17 mouse cellular contexts compared by ENCODE assay signal in the genomic region with DNA sequence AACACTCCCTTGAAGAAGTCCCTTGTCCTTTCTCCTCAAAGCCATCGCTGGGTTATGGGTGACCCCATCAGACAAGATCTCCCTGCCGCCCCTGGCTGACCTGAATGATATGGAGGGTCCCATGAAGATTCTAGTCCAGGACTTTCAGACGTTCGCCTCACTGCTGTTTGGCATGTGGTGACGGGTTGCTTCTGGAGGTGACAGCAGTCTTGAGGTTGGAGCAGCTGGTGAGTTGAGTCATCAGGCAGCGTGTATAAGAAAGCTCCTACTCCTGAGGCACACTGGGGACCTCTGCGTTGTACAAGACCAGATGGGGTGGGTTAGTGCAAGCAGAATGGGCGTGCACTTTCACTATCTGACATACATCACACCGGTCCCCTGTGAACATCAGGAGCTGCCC.
A peak's percentile ranks its signal among the peaks of the same experiment; 100 is the strongest.
DNase-seq lines count a peak whose midpoint lies in the region; ATAC-seq and TF ChIP-seq lines count a peak whose summit lies in the region.
"Had no signal": no experiment of that assay in that cellular context is flagged by ENCODE, and none has a peak within 500 bp of the region (broad histone marks: within the 10 kb centered on the region; RNA-seq: fewer than 3 reads in every experiment).

No protein-coding gene starts in this region.

- peaks cover 26% of the 10 kb centered on the region for H3K4me1 ChIP-seq in forebrain, embryonic 13.5 days
- H3K4me1 ChIP-seq in forebrain, embryonic 15.5 days: peaks cover 12% of the 10 kb centered on the region
- no peaks in the 10 kb centered on the region for H3K4me1 ChIP-seq in lung, postnatal 0 days (ENCODE audit: insufficient read depth, low read depth, low read length)
- H3K4me1 ChIP-seq: heart, embryonic 13.5 days had no signal

- H3K4me2 ChIP-seq in forebrain, embryonic 13.5 days: no peak overlapping the region
- no peak overlapping the region for H3K4me2 ChIP-seq in forebrain, embryonic 15.5 days (replicated peaks)
- H3K4me2 ChIP-seq in lung, postnatal 0 days (replicated peaks; ENCODE audit: low read depth, low read length): no peak overlapping the region
- H3K4me2 ChIP-seq: embryonic facial prominence, embryonic 13.5 days; heart, embryonic 13.5 days; liver, embryonic 11.5 days had no signal

- TF ChIP-seq CTCF in lung, postnatal 0 days (IDR thresholded peaks at IDR 0.05): no peak

- peaks cover 67% of the 10 kb centered on the region for H3K36me3 ChIP-seq in forebrain, embryonic 13.5 days (ENCODE audit: poor library complexity, severe bottlenecking)
- H3K36me3 ChIP-seq in forebrain, embryonic 15.5 days: peaks cover 35% of the 10 kb centered on the region
- 0 out of 2 replicates have a peak, but pooled peaks cover 8% of the 10 kb centered on the region for H3K36me3 ChIP-seq in lung, postnatal 0 days (ENCODE audit: insufficient read depth, low read length)
- H3K36me3 ChIP-seq: G1E had no signal

- TF ChIP-seq EP300 in lung, postnatal 0 days (IDR thresholded peaks at IDR 0.05): no peak

- no peak overlapping the region for H3K4me3 ChIP-seq in forebrain, embryonic 13.5 days
- H3K4me3 ChIP-seq in forebrain, embryonic 15.5 days: no peak overlapping the region
- H3K4me3 ChIP-seq in lung, postnatal 0 days (ENCODE audit: low read depth, low read length): no peak overlapping the region
- H3K4me3 ChIP-seq: embryonic facial prominence, embryonic 13.5 days; heart, embryonic 13.5 days had no signal

- no peak overlapping the region for H3K9ac ChIP-seq in forebrain, embryonic 13.5 days
- no peak overlapping the region for H3K9ac ChIP-seq in forebrain, embryonic 15.5 days (replicated peaks)
- no peak overlapping the region for H3K9ac ChIP-seq in lung, postnatal 0 days (replicated peaks; ENCODE audit: low read depth)
- H3K9ac ChIP-seq: heart, embryonic 13.5 days had no signal

- H3K9me3 ChIP-seq in forebrain, embryonic 13.5 days (replicated peaks): no peaks in the 10 kb centered on the region
- H3K9me3 ChIP-seq in forebrain, embryonic 15.5 days: no peaks in the 10 kb centered on the region
- no peaks in the 10 kb centered on the region for H3K9me3 ChIP-seq in lung, postnatal 0 days (ENCODE audit: low read length)
- H3K9me3 ChIP-seq: embryonic facial prominence, embryonic 13.5 days; G1E; heart, embryonic 13.5 days had no signal

- no peaks in the 10 kb centered on the region for H3K27me3 ChIP-seq in forebrain, embryonic 13.5 days
- H3K27me3 ChIP-seq in forebrain, embryonic 15.5 days: no peaks in the 10 kb centered on the region
- no peaks in the 10 kb centered on the region for H3K27me3 ChIP-seq in lung, postnatal 0 days (replicated peaks; ENCODE audit: insufficient read depth, low read length)
- H3K27me3 ChIP-seq: embryonic facial prominence, embryonic 13.5 days had no signal

- ATAC-seq in forebrain, embryonic 13.5 days: peak; percentile 19; the same call in 1 of the 2 replicates
- ATAC-seq in forebrain, embryonic 15.5 days (replicated peaks): no peak
- ATAC-seq in lung, postnatal 0 days: 0 out of 2 replicates have a peak, but pooled peaks have one; percentile 23
- ATAC-seq: intestine, postnatal 0 days had no signal

- WGBS in forebrain, embryonic 13.5 days: 79% methylated on average over 9 of the region's 9 CpGs
- 75% methylated on average over 9 of the region's 9 CpGs for WGBS in forebrain, embryonic 15.5 days
- 80% methylated on average over 9 of the region's 9 CpGs for WGBS in lung, postnatal 0 days

- DNase-seq in lung, postnatal 0 days (ENCODE audit: low spot score): no peak
- no peak for DNase-seq in lung, postnatal 10 days
- peak; percentile 71 for DNase-seq in brain, adult 2 months (ENCODE audit: low read depth, low spot score)
- DNase-seq in cerebellum, postnatal 25 days: peak; percentile 20 to 40
- DNase-seq in thymus, postnatal 10 days (ENCODE audit: low spot score in 2 of 2): no peak
- DNase-seq in layer of hippocampus, adult 9-10 months (ENCODE audit: low spot score): no peak
- DNase-seq: gastrocnemius, postnatal 14 days; lung, postnatal 14 days; thymus, adult 18-20 months had no signal

- H3K27ac ChIP-seq in forebrain, embryonic 13.5 days: peak overlapping the region; percentile 33
- H3K27ac ChIP-seq in forebrain, embryonic 15.5 days (replicated peaks): no peak overlapping the region
- no peak overlapping the region for H3K27ac ChIP-seq in lung, postnatal 0 days (ENCODE audit: low read length)
- H3K27ac ChIP-seq: heart, embryonic 13.5 days; kidney, postnatal 0 days had no signal

Comparison
In these comparisons a context has a peak if more than half of its experiments do, and no peak if none do; other contexts are left out.
1. DNase-seq: peak in brain, adult 2 months (single experiment) and cerebellum, postnatal 25 days (2 of 2); none in lung, postnatal 0 days (single experiment), lung, postnatal 10 days (single experiment), thymus, postnatal 10 days (0 of 2) and layer of hippocampus, adult 9-10 months (single experiment).